Mouse (Mus musculus): Measurements from ENCODE around the gene Hacd3.

Hacd3 gene

DNA sequence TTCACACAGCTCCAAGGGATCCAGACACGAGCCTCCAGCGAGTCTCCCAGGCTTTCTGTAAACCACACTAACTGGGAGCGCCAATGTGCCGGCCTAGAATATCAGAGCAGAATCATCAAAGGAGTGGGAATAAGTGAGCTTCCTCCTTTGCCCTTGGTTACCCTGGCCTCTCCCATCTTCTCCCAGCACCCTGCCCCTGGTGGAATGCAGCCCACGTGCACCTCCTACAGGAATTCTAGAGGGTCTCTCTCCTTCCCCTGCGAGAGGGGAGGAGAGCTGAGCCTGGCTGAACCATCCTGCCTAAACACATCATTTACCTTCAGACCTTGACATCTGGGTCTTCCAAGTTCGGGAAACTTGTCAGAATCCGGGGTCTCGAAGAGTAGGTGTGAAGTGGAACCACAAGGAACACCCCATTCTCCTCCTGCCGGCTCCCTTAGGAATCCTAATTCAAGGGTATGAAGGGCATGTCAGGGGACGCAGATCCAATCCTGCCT is 70.3 kb downstream of the Hacd3 start, which contains the start of gene Slc24a1:
TSS of gene Slc24a1 (minus strand) at position 447 of the 497 bp plus-strand sequence.
- DNase-seq (ENCODE audit: low spot score in 2 of 2) = no peak

DNA sequence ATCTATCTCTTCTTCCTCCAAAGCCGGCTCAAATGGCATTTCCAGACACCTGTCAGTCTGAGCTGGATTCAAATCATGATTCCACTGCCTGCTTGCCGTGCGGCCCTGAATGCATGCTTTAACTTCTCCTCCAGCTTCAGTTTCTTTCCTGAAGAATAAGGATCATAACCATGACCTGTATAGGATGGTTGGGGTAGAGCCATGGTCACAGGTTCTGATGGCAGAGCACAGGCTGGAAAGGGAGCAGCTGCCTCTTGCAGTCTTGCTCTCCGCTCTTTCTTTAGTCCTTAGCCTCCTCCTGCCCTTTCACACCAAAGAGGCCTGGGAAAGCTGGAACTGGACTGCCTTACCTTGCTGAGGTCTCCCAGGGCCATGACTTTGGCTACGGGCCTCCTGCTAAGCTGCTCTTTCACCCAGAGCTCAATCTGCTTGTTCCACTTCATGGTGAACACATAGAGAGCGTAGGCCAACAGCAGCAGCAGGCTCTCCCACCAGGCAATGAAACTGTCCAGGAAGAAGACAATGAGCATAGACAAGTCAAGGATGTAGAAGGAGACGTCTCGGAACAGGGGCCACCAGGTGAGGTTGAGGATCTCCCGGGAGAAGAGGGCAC is 73.9 kb downstream of the Hacd3 start:
- no peak for DNase-seq (ENCODE audit: low spot score in 2 of 2)

DNA sequence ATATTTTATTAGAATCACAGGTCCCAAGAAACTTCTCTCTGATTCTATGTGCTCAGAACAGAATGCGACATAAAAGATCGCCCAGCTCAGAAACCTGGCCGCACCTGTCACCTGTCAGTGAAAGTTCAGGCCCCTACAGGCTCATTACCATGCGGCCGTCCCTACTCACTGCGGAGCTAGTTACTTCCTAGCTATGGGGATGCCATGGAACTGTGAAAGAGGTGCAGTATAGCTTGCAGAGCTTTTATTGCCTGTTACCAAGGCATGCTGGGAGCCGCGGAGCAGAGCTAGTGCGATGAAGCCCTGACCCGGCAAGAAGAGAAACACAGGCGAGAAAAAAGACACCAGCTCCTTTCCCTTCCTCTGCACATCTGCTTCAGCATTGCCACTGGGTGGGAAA is 77.5 kb downstream of the Hacd3 start:
- DNase-seq (ENCODE audit: low spot score in 2 of 2) = no peak

DNA sequence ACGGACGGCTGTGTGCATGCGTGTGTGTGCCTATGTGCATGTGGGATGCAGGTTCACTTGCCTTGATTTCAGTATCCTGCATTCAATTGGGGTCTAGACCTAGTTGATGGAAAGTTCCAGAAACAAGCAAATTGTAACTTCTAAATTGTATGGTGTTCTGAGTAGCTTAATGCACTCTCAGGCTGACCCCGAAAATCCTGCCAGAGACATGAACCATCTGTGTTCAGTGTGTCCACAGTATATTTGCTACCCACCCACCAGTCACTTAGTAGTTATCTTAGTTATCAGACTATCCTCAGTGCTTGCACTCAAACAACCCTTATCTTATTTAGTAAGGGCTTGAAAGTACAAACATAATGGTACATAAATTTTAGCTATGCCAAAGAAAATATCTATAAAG is 79.8 kb downstream of the Hacd3 start:
- DNase-seq (ENCODE audit: low spot score in 2 of 2) = no peak

GRCm38 (mm10) chr9:64940731-64941346 is 80.7 kb downstream of the Hacd3 start:
- DNase-seq (ENCODE audit: low spot score in 2 of 2) = no peak

- DNase-seq (ENCODE audit: low spot score in 2 of 2) = no peak
Observed at GRCm38 (mm10) chr9:64939790-64940189, 81.7 kb downstream of the Hacd3 start.

- no peak for DNase-seq (ENCODE audit: low spot score in 2 of 2)
Observed at GRCm38 (mm10) chr9:64939281-64939680, 82.2 kb downstream of the Hacd3 start.

DNA sequence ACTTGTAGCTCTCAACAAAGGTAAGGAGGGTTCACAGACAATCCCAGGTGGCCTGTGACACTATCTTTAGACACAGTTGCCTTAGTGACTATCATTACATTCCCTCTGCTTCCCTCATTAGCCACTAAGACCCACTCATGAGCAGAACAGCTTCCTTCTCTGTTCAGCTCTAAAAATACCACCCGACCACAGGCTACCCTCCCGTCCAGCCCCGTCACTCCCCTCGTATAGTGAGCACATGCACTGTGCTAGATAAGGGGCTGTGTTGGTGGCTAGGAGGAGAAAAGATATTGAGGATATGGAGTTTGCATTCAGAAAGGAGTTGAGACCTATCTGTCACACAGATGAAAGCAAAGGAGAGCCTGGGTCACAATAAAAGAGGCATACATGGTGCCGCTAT is 83.0 kb downstream of the Hacd3 start:
- DNase-seq (ENCODE audit: low spot score in 2 of 2) = no peak

- no peak for DNase-seq (ENCODE audit: low spot score in 2 of 2)
Observed at GRCm38 (mm10) chr9:64937491-64937890, 84.0 kb downstream of the Hacd3 start.
